Mouse (Mus musculus): ENCODE data around the gene Smad3. TPM values are rescaled to one million over a fixed set of nuclear protein-coding genes. Genes with fewer than 3 reads are reported as not detected.
A peak's percentile ranks its signal among the peaks of the same experiment; 100 is the strongest.

The Smad3 gene
- polyA plus RNA-seq, 1 experiment: 6.3 TPM

DNA sequence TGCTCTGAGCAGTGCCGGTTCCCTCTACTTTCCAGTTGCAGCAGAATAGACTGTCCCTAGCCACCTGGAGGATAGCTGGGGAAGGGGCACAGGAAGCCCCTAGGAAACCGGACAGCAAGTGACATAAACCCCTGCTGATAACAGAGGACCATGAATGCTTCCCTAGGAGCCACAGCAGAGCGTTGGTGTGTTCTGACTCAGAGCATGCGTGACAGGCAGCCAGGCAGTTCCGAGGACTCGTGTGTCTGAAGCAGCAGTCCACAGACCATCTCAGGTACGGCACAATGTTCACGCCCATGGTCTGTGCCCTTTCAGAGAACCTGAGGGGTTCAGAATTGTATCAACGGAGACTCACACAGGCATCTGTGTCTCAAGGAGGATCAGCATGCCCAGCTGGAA lies 109.3 kb downstream of the Smad3 start:
- Histone ChIP-seq H3K4me1 (ENCODE audit: control insufficient read depth, insufficient read depth, insufficient read length, low read length) (peaks cover 11% of the 10 kb centered on the region), H3K27ac (replicated peaks; ENCODE audit: low read depth, low read length) (no peak overlapping the region), H3K4me3 (ENCODE audit: insufficient read depth, low read depth, low read length) (no peak overlapping the region)

DNA sequence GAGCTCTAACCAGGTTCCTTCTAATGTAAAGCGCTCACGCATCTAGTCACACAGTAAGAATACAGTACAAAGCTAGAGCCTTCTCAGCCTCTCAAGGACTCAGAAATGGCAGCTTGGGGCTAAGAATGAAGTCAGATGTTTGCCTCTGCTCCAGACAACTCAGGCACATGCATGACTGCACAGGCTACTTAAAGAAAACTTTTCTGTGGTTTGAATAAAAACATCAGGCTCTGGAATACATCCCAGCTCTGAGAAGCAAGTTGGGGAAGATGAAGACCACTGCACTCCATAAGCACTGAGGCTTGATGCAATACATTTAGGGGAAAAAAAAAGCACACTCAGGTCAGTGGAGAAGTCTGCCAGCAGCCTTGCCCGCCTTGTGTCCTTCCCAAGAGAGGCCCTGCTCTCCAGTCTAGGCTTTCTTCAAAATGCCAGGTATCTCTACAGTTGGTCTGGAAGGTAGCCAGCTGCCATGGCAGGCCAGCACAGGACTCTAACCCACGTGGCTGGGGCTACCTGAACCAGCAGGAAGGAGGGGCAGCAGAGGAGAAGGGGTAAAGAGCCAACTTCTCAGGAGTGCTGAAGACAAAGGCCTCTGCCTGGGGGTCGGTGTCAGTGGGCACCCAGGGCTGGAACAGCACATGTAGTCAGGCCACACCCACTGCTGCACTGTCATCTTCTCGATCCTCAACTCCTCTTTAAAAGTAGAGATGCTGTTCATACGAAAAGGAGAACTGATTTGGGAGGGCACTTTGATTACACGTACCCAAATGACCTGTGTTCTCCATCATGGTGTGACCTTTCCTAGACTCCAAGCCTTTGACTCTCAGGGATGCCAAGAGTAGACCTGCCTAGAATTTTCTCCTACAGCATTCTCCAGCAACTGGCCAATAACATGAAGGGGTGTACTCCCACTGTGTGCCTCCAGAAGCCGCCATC lies 109.9 kb downstream of the Smad3 start:
- Histone ChIP-seq H3K4me1 (ENCODE audit: control insufficient read depth, insufficient read depth, insufficient read length, low read length) (peaks cover 11% of the 10 kb centered on the region), H3K27ac (replicated peaks; ENCODE audit: low read depth, low read length) (no peak overlapping the region), H3K4me3 (ENCODE audit: insufficient read depth, low read depth, low read length) (no peak overlapping the region)

DNA sequence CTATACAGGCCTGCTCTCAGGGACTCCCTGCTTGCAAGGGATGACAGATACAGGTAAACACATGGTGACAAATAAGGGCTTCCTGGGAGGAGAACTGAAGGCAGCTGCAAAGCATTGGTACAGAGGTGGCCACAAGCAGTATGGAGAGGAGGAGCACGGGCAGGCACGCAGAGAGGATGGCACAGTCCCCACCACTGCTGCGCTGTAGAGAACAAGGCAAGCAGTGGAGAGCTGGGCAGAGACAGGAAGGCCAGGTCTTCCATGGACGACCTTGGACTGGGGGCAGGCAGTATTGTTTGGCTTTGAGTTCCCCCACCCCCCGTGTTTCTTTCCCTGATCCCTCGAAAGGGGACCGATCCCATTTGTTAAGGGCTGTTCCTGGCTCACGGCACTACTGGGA lies 112.7 kb downstream of the Smad3 start:
- no peak overlapping the region for H3K27ac ChIP-seq (replicated peaks; ENCODE audit: low read depth, low read length)
- H3K4me3 ChIP-seq (ENCODE audit: insufficient read depth, low read depth, low read length): no peak overlapping the region
- peaks cover 9% of the 10 kb centered on the region; the same call in 1 of the 2 replicates for H3K4me1 ChIP-seq (ENCODE audit: control insufficient read depth, insufficient read depth, insufficient read length, low read length)

DNA sequence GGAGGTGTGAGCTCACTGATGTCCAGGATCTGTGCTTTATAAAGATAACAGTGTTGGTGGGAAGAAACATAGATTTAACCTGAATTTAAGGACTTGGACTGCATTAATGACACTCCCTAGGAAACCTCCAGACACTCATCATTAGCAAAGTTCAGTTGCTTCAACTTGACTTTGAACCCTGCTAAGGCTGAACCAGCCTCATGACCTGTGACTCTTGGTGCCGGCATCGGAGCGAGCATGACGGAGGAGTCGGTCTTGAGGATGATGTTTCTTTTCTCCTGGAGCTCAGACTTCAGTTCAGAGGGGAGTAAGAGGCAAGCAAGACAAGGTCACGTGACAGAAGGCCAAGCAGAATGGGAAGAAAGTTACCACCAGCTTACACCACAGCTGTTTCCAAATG lies 113.8 kb downstream of the Smad3 start:
- H3K27ac ChIP-seq (replicated peaks; ENCODE audit: low read depth, low read length): no peak overlapping the region
- H3K4me1 ChIP-seq (ENCODE audit: control insufficient read depth, insufficient read depth, insufficient read length, low read length): peaks cover 9% of the 10 kb centered on the region; the same call in 1 of the 2 replicates
- no peak overlapping the region for H3K4me3 ChIP-seq (ENCODE audit: insufficient read depth, low read depth, low read length)

DNA sequence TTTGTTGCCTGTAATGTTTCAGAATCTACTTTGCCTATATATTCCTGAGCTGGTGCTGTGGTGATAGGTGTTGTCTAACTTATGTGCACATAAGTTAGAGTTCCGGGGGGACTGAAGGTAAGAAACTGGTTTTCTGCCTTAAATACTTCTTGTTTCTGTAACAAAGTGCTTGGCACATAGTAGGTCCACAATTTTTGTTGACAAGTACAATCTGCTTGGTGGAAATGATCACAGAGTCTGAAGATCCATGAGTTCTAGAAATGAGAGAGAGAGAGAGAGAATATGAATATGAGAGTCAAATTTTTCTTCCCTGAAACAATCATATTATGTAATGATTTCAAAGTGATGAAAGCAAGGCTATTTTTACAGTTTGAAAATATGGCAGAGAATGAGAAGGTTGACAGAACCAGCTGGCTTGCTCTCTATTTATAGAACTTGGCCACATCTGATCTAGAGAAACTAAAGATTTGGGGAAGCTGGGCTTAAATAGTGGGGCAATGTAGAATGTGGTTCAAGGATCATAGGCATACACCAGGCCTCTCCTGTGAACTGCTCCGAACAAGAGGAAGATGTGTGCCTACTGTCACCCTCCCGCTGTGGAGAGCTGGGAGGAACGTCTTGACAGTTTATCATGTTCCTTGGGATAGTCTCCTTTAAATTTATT lies 115.7 kb downstream of the Smad3 start:
- no peak overlapping the region for H3K4me3 ChIP-seq (ENCODE audit: insufficient read depth, low read depth, low read length)
- peaks cover 9% of the 10 kb centered on the region; the same call in 1 of the 2 replicates for H3K4me1 ChIP-seq (ENCODE audit: control insufficient read depth, insufficient read depth, insufficient read length, low read length)
- H3K27ac ChIP-seq (replicated peaks; ENCODE audit: low read depth, low read length): peak overlapping the region; percentile 39

DNA sequence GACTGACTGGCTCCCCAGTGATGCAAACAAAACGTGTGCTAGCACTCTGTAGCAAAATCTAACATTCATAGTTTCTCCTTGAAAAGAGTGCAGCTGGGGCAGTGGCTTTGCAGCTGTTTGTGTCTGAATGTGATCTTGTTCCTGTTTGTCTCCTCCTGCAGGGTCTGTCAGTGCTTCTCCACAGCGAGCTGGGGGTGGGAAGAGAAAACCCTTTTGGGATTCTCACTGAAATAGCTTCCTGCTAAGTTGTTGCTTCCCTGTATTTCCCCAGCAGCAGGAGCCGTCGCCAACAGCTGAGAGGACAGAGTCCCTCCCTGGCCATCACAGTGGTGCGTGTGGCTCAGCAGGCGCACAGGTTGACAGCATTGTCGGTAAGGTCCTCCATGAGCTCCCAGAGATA lies 121.7 kb downstream of the Smad3 start:
- Histone ChIP-seq H3K4me1 (ENCODE audit: control insufficient read depth, insufficient read depth, insufficient read length, low read length) (0 out of 2 replicates have a peak, but pooled peaks cover 2% of the 10 kb centered on the region), H3K4me3 (ENCODE audit: insufficient read depth, low read depth, low read length) (no peak overlapping the region), H3K27ac (replicated peaks; ENCODE audit: low read depth, low read length) (no peak overlapping the region)

DNA sequence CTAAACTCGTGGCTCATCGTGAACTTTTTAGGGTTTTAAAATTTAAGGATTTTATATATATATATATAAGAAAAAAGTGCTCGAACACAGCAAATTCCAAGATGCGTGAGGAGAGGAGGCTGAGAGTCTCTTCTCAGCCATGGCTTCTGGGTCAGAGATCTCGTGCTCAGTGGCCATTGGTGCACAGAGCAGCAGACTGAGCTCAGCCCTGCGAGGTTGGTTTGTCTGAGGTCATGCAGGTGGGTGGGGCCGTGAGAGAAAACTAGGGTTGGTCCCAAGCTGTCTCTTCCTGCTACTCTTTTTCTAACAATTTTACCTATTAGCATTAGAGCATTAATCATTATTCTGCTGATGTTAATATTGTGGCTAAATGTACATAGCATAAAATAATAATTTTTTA lies 124.5 kb downstream of the Smad3 start:
- no peak overlapping the region for H3K27ac ChIP-seq (replicated peaks; ENCODE audit: low read depth, low read length)
- no peaks in the 10 kb centered on the region for H3K4me1 ChIP-seq (ENCODE audit: control insufficient read depth, insufficient read depth, insufficient read length, low read length)
- no peak overlapping the region for H3K4me3 ChIP-seq (ENCODE audit: insufficient read depth, low read depth, low read length)

DNA sequence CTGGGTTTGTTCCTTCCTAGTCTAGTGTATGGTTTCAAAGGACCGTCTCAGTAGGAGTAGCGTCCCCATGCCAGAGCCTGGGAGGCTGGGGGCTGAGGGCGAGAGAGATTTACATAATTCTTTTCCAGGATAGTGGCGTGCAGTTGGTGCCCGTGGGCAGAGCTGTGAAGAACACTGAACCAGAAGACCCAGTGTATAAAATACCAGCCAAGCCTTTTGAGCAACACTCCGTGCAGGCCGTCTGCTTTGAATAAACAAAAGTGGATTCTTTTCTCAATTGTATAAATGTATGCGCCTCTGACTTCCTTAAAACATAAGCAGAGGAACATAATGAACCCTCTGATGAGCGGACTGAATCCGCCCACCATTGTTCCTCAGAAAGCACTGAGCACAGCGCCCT lies 124.9 kb downstream of the Smad3 start:
- no peak overlapping the region for H3K4me3 ChIP-seq (ENCODE audit: insufficient read depth, low read depth, low read length)
- H3K4me1 ChIP-seq (ENCODE audit: control insufficient read depth, insufficient read depth, insufficient read length, low read length): no peaks in the 10 kb centered on the region
- H3K27ac ChIP-seq (replicated peaks; ENCODE audit: low read depth, low read length): no peak overlapping the region

DNA sequence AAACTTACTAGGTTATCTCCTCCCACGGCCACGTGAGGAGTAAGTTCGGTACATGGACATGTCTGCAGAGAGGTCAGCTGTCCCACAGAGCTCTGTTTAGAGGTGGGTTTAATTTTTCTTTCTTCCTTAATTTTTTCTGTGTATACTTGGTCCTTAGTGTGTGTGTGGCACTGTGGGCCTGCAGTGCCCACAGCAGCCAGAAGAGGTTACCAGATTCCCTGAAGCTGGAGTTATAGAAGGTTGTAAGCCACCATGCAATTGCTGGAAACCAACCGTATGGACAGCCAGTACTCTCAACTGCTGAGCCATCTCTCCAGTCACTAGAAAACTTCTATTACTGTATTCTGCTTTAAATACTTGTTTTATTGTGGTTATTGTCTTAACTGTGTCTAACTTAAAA lies 125.7 kb downstream of the Smad3 start:
- Histone ChIP-seq H3K4me1 (ENCODE audit: control insufficient read depth, insufficient read depth, insufficient read length, low read length) (no peaks in the 10 kb centered on the region), H3K4me3 (ENCODE audit: insufficient read depth, low read depth, low read length) (no peak overlapping the region), H3K27ac (replicated peaks; ENCODE audit: low read depth, low read length) (no peak overlapping the region)

DNA sequence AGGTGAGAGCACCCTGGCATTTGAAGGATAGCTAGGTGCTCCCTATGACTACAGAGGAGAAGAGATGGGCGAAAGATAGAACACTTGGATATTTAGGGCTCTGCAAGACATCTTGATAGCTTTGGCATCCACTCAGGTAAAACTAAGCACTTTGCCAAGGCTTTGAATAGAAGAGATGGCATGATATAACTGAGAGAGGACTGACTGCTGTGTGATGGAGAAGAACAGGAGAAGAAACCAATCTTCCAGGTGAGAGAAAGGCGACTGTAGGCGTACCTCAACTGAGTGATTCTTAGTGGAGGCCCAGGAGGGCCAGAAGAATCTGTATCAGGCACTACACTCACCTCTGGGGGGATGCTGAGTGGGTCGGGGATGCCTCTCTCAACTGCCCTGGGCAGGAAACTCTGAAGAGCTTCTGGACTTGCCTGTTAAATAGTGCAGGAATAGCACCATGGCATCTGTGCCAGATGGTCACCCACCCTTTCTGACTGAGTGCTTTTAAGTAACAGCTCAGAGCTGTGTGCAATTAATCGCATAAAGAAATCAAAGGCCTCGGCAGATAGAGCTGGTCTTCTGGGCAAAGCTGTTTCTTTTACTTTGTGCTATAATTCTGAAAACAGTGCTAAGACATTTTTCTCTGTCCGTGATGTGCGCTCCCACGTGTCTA lies 132.6 kb downstream of the Smad3 start:
- H3K4me3 ChIP-seq (ENCODE audit: insufficient read depth, low read depth, low read length): no peak overlapping the region
- no peak overlapping the region for H3K27ac ChIP-seq (replicated peaks; ENCODE audit: low read depth, low read length)
- H3K4me1 ChIP-seq (ENCODE audit: control insufficient read depth, insufficient read depth, insufficient read length, low read length): no peaks in the 10 kb centered on the region

DNA sequence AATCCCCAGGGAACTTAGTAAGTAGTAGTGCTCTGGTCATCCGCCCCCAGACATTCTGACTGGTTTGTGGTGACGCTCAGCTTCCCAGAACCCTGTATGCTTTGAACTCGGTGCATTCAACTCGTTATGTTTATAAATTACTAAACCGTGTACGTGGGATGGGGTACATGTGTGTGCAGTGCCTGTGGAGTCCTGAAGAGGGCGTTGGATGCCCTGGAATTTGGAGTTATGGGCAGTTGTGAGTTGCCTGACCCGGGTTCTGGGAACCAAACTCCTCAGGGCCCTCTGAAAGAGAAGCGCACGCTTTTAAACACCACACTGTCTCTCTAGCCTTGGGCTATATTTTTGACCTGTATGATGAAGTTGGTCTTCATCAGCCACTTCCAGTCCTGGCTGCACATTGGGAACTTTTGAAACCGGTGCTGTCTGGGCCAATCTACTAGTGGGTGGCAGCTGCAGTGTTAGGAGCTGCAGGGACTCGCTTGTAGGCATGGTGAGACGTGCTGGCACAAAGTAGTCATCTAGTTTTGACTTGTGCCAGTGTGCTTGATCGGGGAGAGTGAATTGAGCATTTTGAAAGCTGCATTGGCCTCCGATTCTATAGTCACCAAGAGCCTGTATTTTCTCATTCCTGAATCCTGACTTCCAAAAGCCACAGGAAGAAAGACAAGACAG lies 133.8 kb downstream of the Smad3 start:
- H3K4me1 ChIP-seq (ENCODE audit: control insufficient read depth, insufficient read depth, insufficient read length, low read length): no peaks in the 10 kb centered on the region
- no peak overlapping the region for H3K4me3 ChIP-seq (ENCODE audit: insufficient read depth, low read depth, low read length)
- no peak overlapping the region for H3K27ac ChIP-seq (replicated peaks; ENCODE audit: low read depth, low read length)

DNA sequence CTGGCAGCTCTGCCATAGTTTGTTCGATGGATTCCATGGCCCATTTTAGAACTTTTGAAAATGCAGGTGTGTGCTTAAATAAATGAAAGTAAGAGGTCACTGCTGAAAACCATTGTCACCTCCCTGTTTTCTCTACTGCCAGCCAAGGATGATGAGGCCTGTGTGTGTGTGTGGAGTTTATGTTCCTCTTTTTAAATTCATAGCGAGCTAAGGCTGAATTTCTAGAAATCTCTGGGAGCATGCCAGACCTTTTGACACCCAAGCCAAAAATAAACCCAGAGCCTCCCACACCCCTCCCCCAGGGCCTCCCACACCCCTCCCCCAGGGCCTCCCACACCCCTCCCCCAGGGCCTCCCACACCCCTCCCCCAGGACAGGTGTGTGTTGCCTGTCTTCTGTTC lies 139.8 kb downstream of the Smad3 start:
- H3K4me1 ChIP-seq (ENCODE audit: control insufficient read depth, insufficient read depth, insufficient read length, low read length): peaks cover 8% of the 10 kb centered on the region
- H3K4me3 ChIP-seq (ENCODE audit: insufficient read depth, low read depth, low read length): no peak overlapping the region
- H3K27ac ChIP-seq (replicated peaks; ENCODE audit: low read depth, low read length): no peak overlapping the region

DNA sequence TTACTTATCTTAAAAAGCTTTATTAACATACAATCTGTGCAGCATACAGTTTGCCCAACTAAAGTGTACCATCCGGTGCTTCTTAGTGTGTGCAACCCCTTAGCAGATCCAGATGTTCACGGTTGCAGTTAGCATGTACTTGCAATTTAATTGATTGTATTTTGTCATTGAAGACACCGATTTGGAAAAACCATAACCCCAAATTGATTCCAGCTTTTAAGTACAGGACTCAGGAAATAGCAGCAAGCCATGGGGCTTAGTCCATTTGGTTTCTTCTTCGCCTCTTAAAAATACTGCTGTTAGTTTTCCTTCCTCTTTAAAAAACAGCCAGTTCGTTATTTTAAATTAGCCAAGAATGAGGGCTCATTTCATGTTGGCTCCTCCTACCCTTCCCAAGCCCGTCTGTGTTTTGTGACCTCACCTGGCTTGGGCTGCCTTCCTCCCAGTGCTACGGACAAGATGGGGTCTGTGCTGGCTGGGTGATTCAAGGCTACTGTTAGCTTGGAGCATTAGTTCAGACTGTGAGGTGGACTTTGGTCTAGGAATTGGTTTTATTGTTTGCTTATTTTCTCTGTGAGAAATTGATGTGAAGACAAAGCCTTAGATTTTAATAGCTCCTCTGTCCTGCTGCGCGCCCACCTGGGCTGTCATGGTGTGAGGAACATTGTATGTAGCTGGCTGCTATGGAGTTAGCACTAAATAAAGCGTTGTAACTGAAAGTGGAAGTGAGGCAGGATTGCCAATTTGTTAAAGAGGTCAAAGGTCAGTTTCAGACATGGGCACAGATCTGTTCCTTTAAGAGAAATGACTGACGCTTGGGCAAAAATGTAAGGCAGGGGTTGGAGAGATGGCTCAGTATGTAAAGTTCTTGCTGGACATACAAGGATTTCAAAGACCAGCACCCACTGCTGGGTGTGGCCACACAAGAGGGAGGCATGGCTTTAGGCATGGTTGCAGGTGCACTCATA lies 143.5 kb downstream of the Smad3 start:
- H3K27ac ChIP-seq (replicated peaks; ENCODE audit: low read depth, low read length): peak overlapping the region; percentile 66
- H3K4me3 ChIP-seq (ENCODE audit: insufficient read depth, low read depth, low read length): no peak overlapping the region
- peaks cover 21% of the 10 kb centered on the region for H3K4me1 ChIP-seq (ENCODE audit: control insufficient read depth, insufficient read depth, insufficient read length, low read length)

DNA sequence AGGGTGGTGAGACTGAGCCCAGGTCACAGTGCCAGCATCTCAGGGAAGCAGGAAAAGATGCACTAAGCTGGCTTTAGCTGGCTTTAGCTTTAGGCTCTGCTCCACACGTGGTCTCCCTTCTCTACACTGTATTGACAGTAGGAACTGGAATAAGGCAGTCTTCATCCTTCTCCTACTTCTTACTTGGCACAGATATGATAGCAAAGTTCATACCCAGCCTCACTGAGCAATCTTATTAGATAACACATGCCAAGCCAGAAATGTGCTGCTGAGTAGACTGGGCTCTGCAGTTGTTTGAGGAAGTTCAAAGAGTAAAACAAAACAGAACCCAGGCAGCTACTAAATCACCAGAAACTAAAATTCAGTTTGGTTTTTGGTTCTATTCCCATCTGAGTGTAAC lies 144.2 kb downstream of the Smad3 start:
- peaks cover 21% of the 10 kb centered on the region for H3K4me1 ChIP-seq (ENCODE audit: control insufficient read depth, insufficient read depth, insufficient read length, low read length)
- no peak overlapping the region for H3K4me3 ChIP-seq (ENCODE audit: insufficient read depth, low read depth, low read length)
- peak overlapping the region; percentile 32 for H3K27ac ChIP-seq (replicated peaks; ENCODE audit: low read depth, low read length)

Measured in brown adipose tissue, adult 24 weeks (tissue).